Mouse (Mus musculus): ENCODE data around the gene Hist2h3c2. TPM values are rescaled to one million over a fixed set of nuclear protein-coding genes. Genes with fewer than 3 reads are reported as not detected.

The Hist2h3c2 gene
- polyA plus RNA-seq, 1 experiment: 13.5 TPM

- H3K4me1 ChIP-seq (ENCODE audit: control insufficient read depth, insufficient read depth, low read length): peaks cover 20% of the 10 kb centered on the region
- TF ChIP-seq CTCF (IDR thresholded peaks at IDR 0.05; ENCODE audit: low read depth, low read length) (no peak), POLR2A (IDR thresholded peaks at IDR 0.05; ENCODE audit: borderline replicate concordance, low read depth, low read length) (no peak)
- peak within 1 kb of the TSS; percentile 69 for H3K4me3 ChIP-seq (ENCODE audit: insufficient read depth, low read length)
Measured at GRCm38 (mm10) chr3:96268051-96268775, 29.3 kb upstream of the Hist2h3c2 start, which contains the start of gene Hist2h3b. Gene Hist2h3b (plus strand): TSS chr3:96268654.

GRCm38 (mm10) chr3:96267541-96267940, 28.6 kb upstream of the Hist2h3c2 start:
- TF ChIP-seq POLR2A (IDR thresholded peaks at IDR 0.05; ENCODE audit: borderline replicate concordance, low read depth, low read length) (no peak), CTCF (IDR thresholded peaks at IDR 0.05; ENCODE audit: low read depth, low read length) (no peak)
- Histone ChIP-seq H3K27ac (ENCODE audit: insufficient read depth, low read depth, low read length) (0 out of 2 replicates have a peak overlapping the region, but pooled peaks have one; percentile 24), H3K4me1 (ENCODE audit: control insufficient read depth, insufficient read depth, low read length) (peaks cover 20% of the 10 kb centered on the region), H3K4me3 (ENCODE audit: insufficient read depth, low read length) (no peak overlapping the region)

More at GRCm38 (mm10) chr3:96268051-96268775, 29.3 kb upstream of the Hist2h3c2 start, which contains the start of gene Hist2h3b:
- peak within 1 kb of the TSS; percentile 94 for H3K27ac ChIP-seq (ENCODE audit: insufficient read depth, low read depth, low read length)

- no peak for TF ChIP-seq POLR2A (IDR thresholded peaks at IDR 0.05; ENCODE audit: borderline replicate concordance, low read depth, low read length)
- TF ChIP-seq CTCF (IDR thresholded peaks at IDR 0.05; ENCODE audit: low read depth, low read length): no peak
- Histone ChIP-seq H3K27ac (ENCODE audit: insufficient read depth, low read depth, low read length) (no peak overlapping the region), H3K4me3 (ENCODE audit: insufficient read depth, low read length) (no peak overlapping the region)
Measured at GRCm38 (mm10) chr3:96266132-96266710, 27.3 kb upstream of the Hist2h3c2 start.

GRCm38 (mm10) chr3:96264404-96264949, 25.6 kb upstream of the Hist2h3c2 start:
- peak overlapping the region; percentile 94 for H3K27ac ChIP-seq (ENCODE audit: insufficient read depth, low read depth, low read length)
- peaks cover 28% of the 10 kb centered on the region for H3K4me1 ChIP-seq (ENCODE audit: control insufficient read depth, insufficient read depth, low read length)
- peak overlapping the region; percentile 71 for H3K4me3 ChIP-seq (ENCODE audit: insufficient read depth, low read length)
- no peak for TF ChIP-seq CTCF (IDR thresholded peaks at IDR 0.05; ENCODE audit: low read depth, low read length)
- no peak for TF ChIP-seq POLR2A (IDR thresholded peaks at IDR 0.05; ENCODE audit: borderline replicate concordance, low read depth, low read length)

More at GRCm38 (mm10) chr3:96266132-96266710, 27.3 kb upstream of the Hist2h3c2 start:
- peaks cover 26% of the 10 kb centered on the region for H3K4me1 ChIP-seq (ENCODE audit: control insufficient read depth, insufficient read depth, low read length)

- Histone ChIP-seq H3K4me1 (ENCODE audit: control insufficient read depth, insufficient read depth, low read length) (peaks cover 28% of the 10 kb centered on the region), H3K27ac (ENCODE audit: insufficient read depth, low read depth, low read length) (peak overlapping the region; percentile 94), H3K4me3 (ENCODE audit: insufficient read depth, low read length) (peak overlapping the region; percentile 71)
- TF ChIP-seq CTCF (IDR thresholded peaks at IDR 0.05; ENCODE audit: low read depth, low read length) (no peak; the same call in 1 of the 2 replicates), POLR2A (IDR thresholded peaks at IDR 0.05; ENCODE audit: borderline replicate concordance, low read depth, low read length) (0 out of 2 replicates have a peak, but pooled peaks have one; percentile 51)
Measured at GRCm38 (mm10) chr3:96263558-96264403, 24.9 kb upstream of the Hist2h3c2 start.

- Histone ChIP-seq H3K4me3 (ENCODE audit: insufficient read depth, low read length) (peak within 1 kb of the TSS; percentile 76), H3K4me1 (ENCODE audit: control insufficient read depth, insufficient read depth, low read length) (peaks cover 28% of the 10 kb centered on the region), H3K27ac (ENCODE audit: insufficient read depth, low read depth, low read length) (peak within 1 kb of the TSS; percentile 94)
- TF ChIP-seq CTCF (IDR thresholded peaks at IDR 0.05; ENCODE audit: low read depth, low read length) (no peak), POLR2A (IDR thresholded peaks at IDR 0.05; ENCODE audit: borderline replicate concordance, low read depth, low read length) (peak; percentile 95)
Measured at GRCm38 (mm10) chr3:96262979-96263550, 24.1 kb upstream of the Hist2h3c2 start, which contains the start of gene Hist2h4. Gene Hist2h4 (minus strand): TSS chr3:96263311.

GRCm38 (mm10) chr3:96262216-96262875, 23.4 kb upstream of the Hist2h3c2 start:
- peak overlapping the region; percentile 93 for H3K27ac ChIP-seq (ENCODE audit: insufficient read depth, low read depth, low read length)
- peaks cover 24% of the 10 kb centered on the region for H3K4me1 ChIP-seq (ENCODE audit: control insufficient read depth, insufficient read depth, low read length)
- H3K4me3 ChIP-seq (ENCODE audit: insufficient read depth, low read length): peak overlapping the region; percentile 76
- TF ChIP-seq POLR2A (IDR thresholded peaks at IDR 0.05; ENCODE audit: borderline replicate concordance, low read depth, low read length) (no peak), CTCF (IDR thresholded peaks at IDR 0.05; ENCODE audit: low read depth, low read length) (no peak)

- Histone ChIP-seq H3K4me3 (ENCODE audit: insufficient read depth, low read length) (peak overlapping the region; percentile 76), H3K27ac (ENCODE audit: insufficient read depth, low read depth, low read length) (peak overlapping the region; percentile 93), H3K4me1 (ENCODE audit: control insufficient read depth, insufficient read depth, low read length) (peaks cover 24% of the 10 kb centered on the region)
- no peak for TF ChIP-seq CTCF (IDR thresholded peaks at IDR 0.05; ENCODE audit: low read depth, low read length)
- no peak for TF ChIP-seq POLR2A (IDR thresholded peaks at IDR 0.05; ENCODE audit: borderline replicate concordance, low read depth, low read length)
Measured at GRCm38 (mm10) chr3:96261623-96262022, 22.7 kb upstream of the Hist2h3c2 start.
